8 mouse cellular contexts compared by ENCODE assay signal in the genomic region with DNA sequence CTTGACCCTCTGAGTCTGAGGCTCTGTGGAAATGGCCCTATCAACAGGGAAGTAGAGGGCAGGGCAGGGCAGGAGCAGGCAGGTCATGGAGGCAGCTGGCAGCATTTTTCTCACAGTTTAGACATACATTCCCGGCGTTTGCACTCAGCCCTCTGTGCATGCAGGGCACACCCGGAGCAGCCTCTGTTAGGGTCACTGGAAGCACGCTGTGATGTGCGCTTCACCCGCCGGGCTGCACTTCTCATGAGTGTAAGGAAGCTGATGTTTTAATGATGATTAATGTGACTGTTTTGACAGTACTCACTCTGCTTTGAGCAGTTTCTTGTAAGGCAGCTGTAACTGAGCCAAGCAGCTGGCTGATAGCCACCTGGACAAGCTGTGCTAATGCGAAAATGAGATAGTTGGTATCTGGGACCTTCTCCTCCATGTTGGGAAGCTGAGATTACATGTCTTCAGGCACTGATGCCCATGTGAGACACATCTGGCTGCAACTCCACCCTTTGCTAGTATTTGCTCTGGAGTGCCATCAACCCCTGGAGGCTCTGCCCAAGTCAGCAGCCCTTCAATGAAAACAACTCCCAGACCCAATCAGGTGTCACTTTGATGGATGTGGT.
DNase-seq lines count a peak whose midpoint lies in the region; ATAC-seq and TF ChIP-seq lines count a peak whose summit lies in the region.

No protein-coding gene starts in this region.

- no peaks in the 10 kb centered on the region for H3K36me3 ChIP-seq in intestine, embryonic 15.5 days
- H3K36me3 ChIP-seq in intestine, postnatal 0 days (ENCODE audit: control insufficient read depth, insufficient read depth) = no peaks in the 10 kb centered on the region
- H3K36me3 ChIP-seq in ES-E14 (ENCODE audit: control insufficient read depth, insufficient read depth, low read length, poor library complexity, severe bottlenecking) = no peaks in the 10 kb centered on the region
- H3K36me3 ChIP-seq in liver, embryonic 11.5 days (ENCODE audit: control insufficient read depth, insufficient read depth, low read length) = no peaks in the 10 kb centered on the region

- no peaks in the 10 kb centered on the region for H3K27me3 ChIP-seq in intestine, embryonic 15.5 days (replicated peaks)
- no peaks in the 10 kb centered on the region for H3K27me3 ChIP-seq in intestine, postnatal 0 days (replicated peaks; ENCODE audit: control insufficient read depth, insufficient read depth, low read length)
- H3K27me3 ChIP-seq in liver, embryonic 11.5 days (replicated peaks; ENCODE audit: control insufficient read depth, insufficient read depth, low read length) = peaks cover 2% of the 10 kb centered on the region; the same call in 1 of the 2 replicates

- 14% methylated on average over 8 of the region's 8 CpGs for WGBS in intestine, embryonic 15.5 days
- WGBS in intestine, postnatal 0 days = 24% methylated on average over 8 of the region's 8 CpGs
- WGBS in liver, embryonic 11.5 days = 33% methylated on average over 8 of the region's 8 CpGs

- no peak for DNase-seq in ES-E14 (ENCODE audit: low read depth, low spot score)
- peak; percentile 70 for DNase-seq in embryo, embryonic 10 days (ENCODE audit: low spot score)
- DNase-seq in liver, embryonic 11.5 days (ENCODE audit: low spot score) = peak; percentile 49
- DNase-seq in Muller cell, postnatal 12 days (ENCODE audit: inconsistent ontology term) = no peak
- no peak for DNase-seq in spleen, adult 12 weeks (ENCODE audit: low spot score)
- no peak for DNase-seq in cerebellum, postnatal 4 days (ENCODE audit: low spot score in 2 of 2)

- H3K4me3 ChIP-seq in intestine, embryonic 15.5 days (replicated peaks) = no peak overlapping the region
- H3K4me3 ChIP-seq in intestine, postnatal 0 days (ENCODE audit: low read depth, low read length) = no peak overlapping the region
- H3K4me3 ChIP-seq in ES-E14 (ENCODE audit: insufficient read depth in 1 of 2, low read depth in 1 of 2, low read length in 2 of 2, poor library complexity in 1 of 2, severe bottlenecking in 1 of 2) = peak overlapping the region; percentile 3 to 12; a peak in 1 of 4 replicates
- H3K4me3 ChIP-seq in liver, embryonic 11.5 days (ENCODE audit: low read depth, low read length) = no peak overlapping the region

- H3K4me2 ChIP-seq in intestine, embryonic 15.5 days (replicated peaks) = no peak overlapping the region
- H3K4me2 ChIP-seq in intestine, postnatal 0 days (replicated peaks; ENCODE audit: low read depth) = no peak overlapping the region
- H3K4me2 ChIP-seq in liver, embryonic 11.5 days = peak overlapping the region; percentile 24

- peaks cover 11% of the 10 kb centered on the region; the same call in 1 of the 2 replicates for H3K4me1 ChIP-seq in intestine, embryonic 15.5 days (replicated peaks)
- no peaks in the 10 kb centered on the region for H3K4me1 ChIP-seq in intestine, postnatal 0 days (replicated peaks; ENCODE audit: control insufficient read depth, insufficient read depth, low read length)
- H3K4me1 ChIP-seq in ES-E14 (ENCODE audit: control insufficient read depth in 2 of 2, insufficient read depth in 2 of 2, low read length in 2 of 2, poor library complexity in 1 of 2) = peaks cover 19 to 59% of the 10 kb centered on the region in 2 experiments
- H3K4me1 ChIP-seq in liver, embryonic 11.5 days (replicated peaks; ENCODE audit: control insufficient read depth, insufficient read depth, low read length) = peaks cover 19% of the 10 kb centered on the region

- H3K27ac ChIP-seq in intestine, embryonic 15.5 days = no peak overlapping the region
- H3K27ac ChIP-seq in intestine, postnatal 0 days (ENCODE audit: low read depth, low read length) = no peak overlapping the region
- 0 out of 2 replicates have a peak overlapping the region, but pooled peaks have one; percentile 5 for H3K27ac ChIP-seq in ES-E14 (ENCODE audit: insufficient read depth, low read depth, low read length, poor library complexity, severe bottlenecking)
- peak overlapping the region; percentile 78 for H3K27ac ChIP-seq in liver, embryonic 11.5 days (ENCODE audit: low read depth, low read length)

- in situ Hi-C loops in ES-E14 (cut with MboI; ENCODE audit: low sequenced_read_pairs in 2 of 2, unreplicated experiment in 2 of 2) = no loop called here

- ATAC-seq in intestine, embryonic 15.5 days = peak; percentile 81; the same call in 1 of the 2 replicates
- no peak for ATAC-seq in intestine, postnatal 0 days
- ATAC-seq in liver, embryonic 11.5 days (replicated peaks; ENCODE audit: low FRiP score) = peak; percentile 92

- H3K9me3 ChIP-seq in intestine, embryonic 15.5 days = no peaks in the 10 kb centered on the region
- H3K9me3 ChIP-seq in intestine, postnatal 0 days (ENCODE audit: control insufficient read depth) = no peaks in the 10 kb centered on the region
- no peaks in the 10 kb centered on the region for H3K9me3 ChIP-seq in ES-E14 (ENCODE audit: control insufficient read depth, insufficient read depth, low read depth, low read length)
- no peaks in the 10 kb centered on the region for H3K9me3 ChIP-seq in liver, embryonic 11.5 days (ENCODE audit: control insufficient read depth, low read length)

- TF ChIP-seq CTCF in intestine, postnatal 0 days (IDR thresholded peaks at IDR 0.05; ENCODE audit: low read depth) = no peak

- H3K9ac ChIP-seq in intestine, embryonic 15.5 days = no peak overlapping the region
- H3K9ac ChIP-seq in intestine, postnatal 0 days (ENCODE audit: low read depth, low read length) = no peak overlapping the region
- H3K9ac ChIP-seq in ES-E14 (ENCODE audit: insufficient read depth, low read depth, low read length, poor library complexity, severe bottlenecking) = no peak overlapping the region; the same call in 1 of the 2 replicates
- H3K9ac ChIP-seq in liver, embryonic 11.5 days (ENCODE audit: low read depth, low read length) = peak overlapping the region; percentile 26; the same call in 1 of the 2 replicates

TF ChIP-seq in ES-E14, 5 proteins besides CTCF, POLR2A, EP300 and RAD21:
- no peak for TF ChIP-seq HCFC1 (IDR thresholded peaks at IDR 0.05; ENCODE audit: borderline replicate concordance, insufficient read depth, low read length)
- no peak for TF ChIP-seq CHD2 (IDR thresholded peaks at IDR 0.05; ENCODE audit: low read depth, low read length)
- no peak for TF ChIP-seq MAFK (IDR thresholded peaks at IDR 0.05; ENCODE audit: insufficient read depth, low read depth, low read length)
- TF ChIP-seq ZC3H11A (IDR thresholded peaks at IDR 0.05; ENCODE audit: borderline replicate concordance, low read depth, low read length) = no peak
- TF ChIP-seq ZNF384 (IDR thresholded peaks at IDR 0.05; ENCODE audit: low read depth, low read length) = no peak

Comparison
In these comparisons a context has a peak if more than half of its experiments do, and no peak if none do; other contexts are left out.
1. H3K27ac ChIP-seq: peak in ES-E14 (single experiment) and liver, embryonic 11.5 days (single experiment); none in intestine, embryonic 15.5 days (single experiment) and intestine, postnatal 0 days (single experiment).
2. H3K4me3 ChIP-seq: peak in ES-E14 (2 of 2); none in intestine, embryonic 15.5 days (single experiment), intestine, postnatal 0 days (single experiment) and liver, embryonic 11.5 days (single experiment).
3. DNase-seq: peak in embryo, embryonic 10 days (single experiment) and liver, embryonic 11.5 days (single experiment); none in ES-E14 (single experiment), Muller cell, postnatal 12 days (single experiment), spleen, adult 12 weeks (single experiment) and cerebellum, postnatal 4 days (0 of 2).